In genomic region chr14:40962365-40963290, GRCm38 (mm10) we compare ENCODE assay signal across 9 mouse cellular contexts. TPM values are rescaled to one million over a fixed set of nuclear protein-coding genes. Genes with fewer than 3 reads are reported as not detected.
A peak's percentile ranks its signal among the peaks of the same experiment; 100 is the strongest.
DNase-seq lines count a peak whose midpoint lies in the region; ATAC-seq and TF ChIP-seq lines count a peak whose summit lies in the region.
"Had no signal": no experiment of that assay in that cellular context is flagged by ENCODE, and none has a peak within 500 bp of the region (broad histone marks: within the 10 kb centered on the region; RNA-seq: fewer than 3 reads in every experiment).

No protein-coding gene starts in this region.

- 70% methylated on average over 11 of the region's 11 CpGs for WGBS in heart, adult 2 months
- WGBS in embryonic facial prominence, embryonic 14.5 days = 76% methylated on average over 11 of the region's 11 CpGs
- WGBS in liver, embryonic 12.5 days (ENCODE audit: insufficient replicate concordance) = 37% methylated on average over 11 of the region's 11 CpGs

- no peak for TF ChIP-seq POLR2A in heart, adult 2 months (IDR thresholded peaks at IDR 0.05; ENCODE audit: insufficient read depth, low read depth, low read length)

- DNase-seq in heart, adult 2 months = no peak
- no peak for DNase-seq in heart, adult 9 months (ENCODE audit: low spot score in 2 of 2)
- DNase-seq in B cell, adult 2 months = peak; percentile 28 to 37
- DNase-seq in embryonic facial prominence, embryonic 14.5 days (ENCODE audit: low spot score) = peak; percentile 44
- no peak for DNase-seq in cerebellum, postnatal 25 days

- TF ChIP-seq CTCF in heart, adult 2 months (IDR thresholded peaks at IDR 0.05) = no peak

- intact Hi-C loops in heart, adult 2 months (cut with DNase I) = no loop called here

- no peak overlapping the region for H3K9ac ChIP-seq in heart, adult 2 months (ENCODE audit: low read depth, low read length)
- H3K9ac ChIP-seq in embryonic facial prominence, embryonic 14.5 days (ENCODE audit: low read depth, low read length) = no peak overlapping the region
- H3K9ac ChIP-seq in liver, embryonic 12.5 days = peak overlapping the region; percentile 69

- no peak overlapping the region for H3K4me2 ChIP-seq in embryonic facial prominence, embryonic 14.5 days (ENCODE audit: low read depth, low read length)
- H3K4me2 ChIP-seq in liver, embryonic 12.5 days = peak overlapping the region; percentile 95

- 0 out of 2 replicates have a peak, but pooled peaks cover 7% of the 10 kb centered on the region for H3K79me2 ChIP-seq in heart, adult 2 months (replicated peaks; ENCODE audit: control insufficient read depth, insufficient read depth, low read length)

- H3K4me1 ChIP-seq in heart, adult 2 months (ENCODE audit: control insufficient read depth, insufficient read depth, low read length) = peaks cover 37% of the 10 kb centered on the region
- peaks cover 60% of the 10 kb centered on the region for H3K4me1 ChIP-seq in embryonic facial prominence, embryonic 14.5 days (ENCODE audit: control insufficient read depth, insufficient read depth, low read length)
- H3K4me1 ChIP-seq in liver, embryonic 12.5 days = peaks cover 83% of the 10 kb centered on the region

- H3K36me3 ChIP-seq in heart, adult 2 months (ENCODE audit: control insufficient read depth, insufficient read depth, low read length) = peaks cover 9% of the 10 kb centered on the region
- no peaks in the 10 kb centered on the region for H3K36me3 ChIP-seq in embryonic facial prominence, embryonic 14.5 days (ENCODE audit: control insufficient read depth, insufficient read depth, low read length)
- H3K36me3 ChIP-seq in liver, embryonic 12.5 days = no peaks in the 10 kb centered on the region

- H3K27me3 ChIP-seq in heart, adult 2 months (ENCODE audit: control insufficient read depth, insufficient read depth, low read length) = no peaks in the 10 kb centered on the region
- no peaks in the 10 kb centered on the region for H3K27me3 ChIP-seq in embryonic facial prominence, embryonic 14.5 days (replicated peaks; ENCODE audit: control insufficient read depth, insufficient read depth, low read length)
- no peaks in the 10 kb centered on the region for H3K27me3 ChIP-seq in liver, embryonic 12.5 days (replicated peaks)
- H3K27me3 ChIP-seq: CH12.LX had no signal

- H3K9me3 ChIP-seq in embryonic facial prominence, embryonic 14.5 days (ENCODE audit: control insufficient read depth, low read length) = no peaks in the 10 kb centered on the region
- no peaks in the 10 kb centered on the region for H3K9me3 ChIP-seq in liver, embryonic 12.5 days (replicated peaks)

- no peak for TF ChIP-seq EP300 in heart, adult 2 months (IDR thresholded peaks at IDR 0.05; ENCODE audit: insufficient read depth, low read depth, low read length)

- peak overlapping the region; percentile 43 for H3K27ac ChIP-seq in heart, adult 2 months
- H3K27ac ChIP-seq in embryonic facial prominence, embryonic 14.5 days (replicated peaks; ENCODE audit: low read depth, low read length) = no peak overlapping the region
- H3K27ac ChIP-seq in liver, embryonic 12.5 days = peak overlapping the region; percentile 93

- no peak for ATAC-seq in embryonic facial prominence, embryonic 14.5 days (ENCODE audit: low read depth)
- ATAC-seq in liver, embryonic 12.5 days = peak; percentile 62
- no peak for ATAC-seq in activated CD4-positive, CD25-positive, alpha-beta regulatory T cell, adult 4 months
- ATAC-seq in granulocyte monocyte progenitor cell, adult 5-6 weeks (replicated peaks; ENCODE audit: poor library complexity, severe bottlenecking) = no peak

- H3K4me3 ChIP-seq in heart, adult 2 months = no peak overlapping the region
- H3K4me3 ChIP-seq in embryonic facial prominence, embryonic 14.5 days (ENCODE audit: low read depth, low read length) = no peak overlapping the region
- H3K4me3 ChIP-seq in liver, embryonic 12.5 days = peak overlapping the region; percentile 31

RNA-seq across cellular contexts. Expression of gene Tspan14, which starts 4.0 kb away (rescaled TPM):
- 10 to 100 TPM; 11.8 to 18.6 TPM for total RNA-seq in heart, adult 2 months (2021)
- polyA plus RNA-seq in heart, adult 2 months (2012; rRNA removed) = 25.7 and 26.4 TPM in 2 replicates
- 72.7 and 76.2 TPM in 2 replicates for polyA plus RNA-seq in embryonic facial prominence, embryonic 14.5 days (2014; fragmentation: Nextera tagmentation; extraction: Ambion mirVana)
- 44.5 and 44.6 TPM in 2 replicates for polyA plus RNA-seq in liver, embryonic 12.5 days (2016; fragmentation: Nextera tagmentation; extraction: Ambion mirVana)
- 10 to 100 TPM; 56.8 to 58.3 TPM for polyA plus RNA-seq in activated CD4-positive, CD25-positive, alpha-beta regulatory T cell, adult 4 months (2017; shearing (Covaris generic))
- 44.0 and 48.2 TPM in 2 replicates for total RNA-seq in granulocyte monocyte progenitor cell, adult 5-6 weeks (2014; fragmentation: Nextera tagmentation)
- 37.8 and 40.1 TPM in 2 replicates for total RNA-seq in granulocyte monocyte progenitor cell, adult 5-6 weeks (2017)

RNA-seq across cellular contexts. Expression of gene Fam213a, which starts 51.0 kb away (rescaled TPM):
- total RNA-seq in heart, adult 2 months (2021) = 10 to 100 TPM; 27.1 to 32.4 TPM
- polyA plus RNA-seq in heart, adult 2 months (2012; rRNA removed) = 13.5 and 16.6 TPM in 2 replicates
- polyA plus RNA-seq in embryonic facial prominence, embryonic 14.5 days (2014; fragmentation: Nextera tagmentation; extraction: Ambion mirVana) = 35.7 and 39.7 TPM in 2 replicates
- polyA plus RNA-seq in liver, embryonic 12.5 days (2016; fragmentation: Nextera tagmentation; extraction: Ambion mirVana) = 77.7 and 79.0 TPM in 2 replicates
- polyA plus RNA-seq in activated CD4-positive, CD25-positive, alpha-beta regulatory T cell, adult 4 months (2017; shearing (Covaris generic)) = 1 to 10 TPM; 8.5 to 9.2 TPM
- total RNA-seq in granulocyte monocyte progenitor cell, adult 5-6 weeks (2014; fragmentation: Nextera tagmentation) = 7.5 and 11.0 TPM in 2 replicates
- 10.6 and 11.6 TPM in 2 replicates for total RNA-seq in granulocyte monocyte progenitor cell, adult 5-6 weeks (2017)

Comparison
In these comparisons a context has a peak if more than half of its experiments do, and no peak if none do; other contexts are left out.
1. DNase-seq: peak in B cell, adult 2 months (2 of 2) and embryonic facial prominence, embryonic 14.5 days (single experiment); none in heart, adult 2 months (0 of 2), heart, adult 9 months (0 of 2) and cerebellum, postnatal 25 days (0 of 2).